Mouse (Mus musculus): ENCODE measurements at regions not wholly inside any gene's neighbourhood (a gene's known extent, or its start where the extent isn't known, plus 50 kb on each side); places are given as distances from the start of the nearest gene placed in this dataset.

DNA sequence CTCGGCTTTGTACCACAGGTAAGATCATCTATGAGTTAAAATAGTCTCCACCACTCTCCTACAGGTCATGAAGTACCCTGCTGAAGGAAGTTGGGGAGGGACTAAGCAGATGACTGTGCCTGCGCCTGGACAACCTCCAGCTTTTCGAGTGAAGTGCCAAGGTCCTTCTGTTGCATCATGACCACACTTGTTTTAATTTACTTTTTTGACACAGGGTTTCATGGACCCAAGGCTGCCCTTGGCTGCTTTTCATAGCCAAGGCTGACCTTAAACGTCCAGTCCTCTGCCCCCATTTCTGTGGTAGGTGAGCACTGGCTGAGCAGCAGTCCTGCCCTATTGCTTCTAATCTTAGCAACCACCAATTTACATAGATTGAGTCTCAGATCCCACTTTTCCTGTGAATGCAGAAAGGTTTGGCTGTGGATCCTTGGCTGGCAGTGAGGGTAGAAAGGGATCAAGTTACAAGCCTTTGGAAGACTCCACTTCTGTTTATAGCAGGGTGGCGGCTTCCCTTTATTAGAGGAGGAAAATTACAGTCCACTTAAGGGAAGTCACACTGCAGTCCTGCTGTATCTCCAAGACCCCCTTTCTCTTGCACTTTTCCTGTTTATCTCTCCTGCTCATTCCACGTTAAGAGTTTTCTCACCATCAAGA, 213.5 kb upstream of the Id2 start:
- TF ChIP-seq CTCF (IDR thresholded peaks at IDR 0.05; ENCODE audit: low read depth, low read length) (no peak), POLR2A (IDR thresholded peaks at IDR 0.05; ENCODE audit: insufficient read depth, low read length) (no peak)
